Mouse (Mus musculus) spleen, adult 2 months (tissue): Measurements from ENCODE around the gene Fgf12.

Source experiments
- CTCF ChIP-seq: fragments of 200-500 bp; IDR thresholded peaks from 2 replicates; pipeline ENCODE4 v1.5.1; 2011; ENCODE audit warnings: mild to moderate bottlenecking, inconsistent platforms; ENCODE audit not compliant: insufficient read depth, insufficient read length, insufficient replicate concordance; ENCODE audit errors: extremely low read depth
- POLR2A ChIP-seq: fragments of 200-500 bp; IDR thresholded peaks from 2 replicates; pipeline ENCODE4 v1.6.1; 2011; ENCODE audit warnings: low read depth, low read length, inconsistent platforms

DNA sequence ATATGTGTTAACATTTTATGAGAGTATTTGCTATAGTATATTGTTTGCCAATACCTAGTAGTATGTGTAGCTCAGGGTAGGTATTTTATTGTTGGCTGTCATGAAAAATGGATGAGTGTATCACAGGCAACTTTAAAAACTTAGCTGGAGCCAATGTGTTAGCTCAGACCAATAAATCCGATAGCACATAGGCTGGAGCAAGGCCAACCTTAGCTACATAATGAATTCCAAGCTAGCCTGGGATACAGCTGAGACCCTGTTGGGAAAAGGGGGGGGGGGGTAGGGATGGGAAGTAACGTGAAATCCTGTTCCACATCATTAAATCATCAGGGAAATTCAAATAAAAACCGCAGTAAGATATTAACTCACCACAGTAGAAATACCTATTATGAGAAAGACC is 18.4 kb downstream of the Fgf12 start:
- TF ChIP-seq POLR2A (no peak), CTCF (no peak)
